Mouse (Mus musculus) limb, embryonic 13.5 days (tissue): ENCODE data around the gene Bag6. TPM values are rescaled to one million over a fixed set of nuclear protein-coding genes. Genes with fewer than 3 reads are reported as not detected.
A peak's percentile ranks its signal among the peaks of the same experiment; 100 is the strongest.

Experiments used
- ATAC-seq: fragments of 200-750 bp; cut with Nextera tagmentation; 2 replicates; pipeline ENCODE4 v1.8.0; 2017; ENCODE audit warnings: low read depth, moderate number of reproducible peaks, moderate TSS enrichment; ENCODE audit not compliant: low FRiP score
- H3K27ac ChIP-seq: fragments of 300-500 bp; sonication (generic); 2 replicates; pipeline ENCODE4 v1.5.1; 2015; ENCODE audit warnings: inconsistent platforms, mild to moderate bottlenecking, moderate library complexity
- H3K27me3 ChIP-seq: fragments of 300-500 bp; sonication (generic); 2 replicates; pipeline ENCODE4 v1.6.1; 2015; ENCODE audit warnings: mild to moderate bottlenecking, inconsistent platforms
- H3K36me3 ChIP-seq: fragments of 300-500 bp; sonication (generic); 2 replicates; pipeline ENCODE4 v1.6.1; 2015; ENCODE audit warnings: inconsistent platforms, mild to moderate bottlenecking, moderate library complexity
- H3K4me1 ChIP-seq: fragments of 300-500 bp; sonication (generic); 2 replicates; pipeline ENCODE4 v1.6.1; 2015; ENCODE audit warnings: inconsistent platforms
- H3K4me2 ChIP-seq: fragments of 300-500 bp; sonication (generic); replicated peaks from 2 replicates; pipeline ENCODE4 v1.6.1; 2015; ENCODE audit warnings: inconsistent platforms, mild to moderate bottlenecking, moderate library complexity
- H3K4me3 ChIP-seq: fragments of 300-500 bp; sonication (generic); 2 replicates; pipeline ENCODE4 v1.5.1; 2015; ENCODE audit warnings: moderate library complexity, mild to moderate bottlenecking, inconsistent platforms
- H3K9ac ChIP-seq: fragments of 300-500 bp; sonication (generic); 2 replicates; pipeline ENCODE4 v1.6.1; 2015; ENCODE audit warnings: mild to moderate bottlenecking, inconsistent platforms
- H3K9me3 ChIP-seq: fragments of 300-500 bp; sonication (generic); 2 replicates; pipeline ENCODE4 v1.6.1; 2016; ENCODE audit warnings: inconsistent platforms
- WGBS: fragments of 180-500 bp; shearing (Covaris S2); methylation state at CpG from one replicate; pipeline ENCODE4 v1.1.7; 2015; 5-methylcytosine and 5-hydroxymethylcytosine counted together
- polyA plus RNA-seq: library from polyadenylated mRNA; unstranded; fragments of >200 nt; fragmentation: Nextera tagmentation; extraction: Ambion mirVana; gene quantifications from 2 replicates; pipeline ENCODE4 v1.2.1, GENCODE M21; 2015

The Bag6 gene
- polyA plus RNA-seq, 1 experiment from 2014 or later = 66.7 TPM

DNA sequence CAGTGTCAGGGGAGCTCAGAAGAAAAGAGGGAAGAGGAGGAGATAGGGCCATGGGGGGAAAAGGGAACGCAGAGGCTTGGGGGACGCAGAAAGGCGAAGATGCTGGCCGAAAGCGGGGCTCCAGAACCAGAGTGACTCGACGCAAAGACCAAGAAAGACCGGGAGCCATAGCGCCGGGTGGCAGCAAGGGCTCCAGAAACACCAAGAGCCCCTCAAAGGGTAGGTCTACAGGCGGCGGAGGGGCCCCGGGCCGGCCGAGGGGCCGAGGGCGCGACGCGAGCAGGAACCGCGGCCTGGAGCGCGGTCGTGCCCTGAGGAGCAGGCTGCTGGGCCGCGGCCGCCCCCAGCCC is 29.2 kb downstream of the Bag6 start:
- peak overlapping the region; percentile 99 for H3K4me2 ChIP-seq
- H3K27me3 ChIP-seq = no peaks in the 10 kb centered on the region
- peak overlapping the region; percentile 95 for H3K27ac ChIP-seq
- H3K9me3 ChIP-seq = no peaks in the 10 kb centered on the region
- H3K4me1 ChIP-seq = peaks cover 33% of the 10 kb centered on the region
- H3K36me3 ChIP-seq = peaks cover 38% of the 10 kb centered on the region
- peak overlapping the region; percentile 100 for H3K9ac ChIP-seq
- H3K4me3 ChIP-seq = peak overlapping the region; percentile 100
- no peak for ATAC-seq
- under 1% methylated on average over 17 of the region's 28 CpGs for WGBS

DNA sequence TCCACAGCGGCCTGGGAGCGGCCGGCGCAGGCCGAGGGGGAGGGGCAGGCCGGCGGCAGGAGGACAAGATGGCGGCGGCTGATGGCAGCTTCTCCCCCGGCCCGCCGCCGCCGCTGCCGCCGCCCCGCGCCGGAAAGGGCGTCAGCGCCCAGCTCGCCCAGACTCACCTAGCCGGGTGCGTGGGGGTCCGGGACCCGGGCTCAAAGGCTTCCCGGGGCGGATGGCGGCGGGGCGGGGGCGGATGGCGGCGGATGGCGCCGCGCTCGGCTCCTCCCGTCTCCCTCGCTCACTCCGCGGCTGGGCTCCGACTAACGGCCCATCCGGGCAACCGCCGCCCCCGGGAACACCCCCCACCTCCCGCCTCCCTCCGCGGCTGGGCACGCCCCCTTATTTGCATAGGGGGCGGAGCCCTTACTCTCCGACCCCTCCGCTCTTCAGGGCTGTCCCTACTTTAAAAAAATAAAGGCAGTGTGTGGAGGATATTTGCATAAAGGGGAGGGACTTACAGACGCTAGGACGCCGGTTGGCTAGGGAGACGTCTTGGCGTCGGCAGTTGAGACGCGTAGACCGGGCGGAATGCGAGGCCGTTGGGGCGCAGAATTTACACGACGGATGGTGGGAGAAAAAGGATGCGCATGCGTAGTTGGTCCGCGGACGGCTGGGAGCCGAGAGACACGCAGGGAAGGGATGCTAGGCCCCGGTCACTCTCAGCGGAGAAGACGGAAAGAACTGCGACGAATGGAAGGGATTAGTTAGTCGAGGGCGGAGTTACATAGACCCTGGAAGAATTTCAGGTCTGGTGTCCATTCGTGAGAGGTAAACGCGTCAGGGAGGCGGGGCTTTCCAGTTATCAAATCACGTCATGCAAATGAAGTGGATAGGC is 29.8 kb downstream of the Bag6 start, which contains the start of gene Prrc2a:
Gene Prrc2a, minus strand, starts transcription at position 330 of the 883 bp plus-strand sequence.
- under 1% methylated on average over 72 of the region's 89 CpGs for WGBS
- peak within 1 kb of the TSS; percentile 100 for H3K4me3 ChIP-seq
- peak; percentile 98 for ATAC-seq
- peak within 1 kb of the TSS; percentile 99 for H3K4me2 ChIP-seq
- H3K27ac ChIP-seq = peak within 1 kb of the TSS; percentile 95
- H3K9me3 ChIP-seq = no peaks in the 10 kb centered on the region
- peaks cover 32% of the 10 kb centered on the region for H3K36me3 ChIP-seq
- H3K27me3 ChIP-seq = no peaks in the 10 kb centered on the region
- H3K4me1 ChIP-seq = peaks cover 33% of the 10 kb centered on the region
- peak within 1 kb of the TSS; percentile 100 for H3K9ac ChIP-seq

GRCm38 (mm10) chr17:35165451-35166155 is 30.6 kb downstream of the Bag6 start:
- peaks cover 33% of the 10 kb centered on the region for H3K4me1 ChIP-seq
- no peaks in the 10 kb centered on the region for H3K9me3 ChIP-seq
- H3K9ac ChIP-seq = peak overlapping the region; percentile 64
- H3K4me2 ChIP-seq = peak overlapping the region; percentile 65
- H3K27me3 ChIP-seq = no peaks in the 10 kb centered on the region
- 24% methylated on average over 12 of the region's 12 CpGs for WGBS
- ATAC-seq = no peak
- peak overlapping the region; percentile 100 for H3K4me3 ChIP-seq
- H3K36me3 ChIP-seq = peaks cover 24% of the 10 kb centered on the region
- peak overlapping the region; percentile 95 for H3K27ac ChIP-seq

GRCm38 (mm10) chr17:35166352-35167035 is 31.5 kb downstream of the Bag6 start:
- H3K4me2 ChIP-seq = peak overlapping the region; percentile 65
- 72% methylated on average over 8 of the region's 8 CpGs for WGBS
- no peaks in the 10 kb centered on the region for H3K9me3 ChIP-seq
- H3K9ac ChIP-seq = peak overlapping the region; percentile 64; the same call in 1 of the 2 replicates
- peak overlapping the region; percentile 95 for H3K27ac ChIP-seq
- no peak for ATAC-seq
- peaks cover 15% of the 10 kb centered on the region for H3K36me3 ChIP-seq
- no peaks in the 10 kb centered on the region for H3K27me3 ChIP-seq
- peak overlapping the region; percentile 100; the same call in 1 of the 2 replicates for H3K4me3 ChIP-seq
- peaks cover 28% of the 10 kb centered on the region for H3K4me1 ChIP-seq

- no peak overlapping the region for H3K4me3 ChIP-seq
- peaks cover 2% of the 10 kb centered on the region; the same call in 1 of the 2 replicates for H3K36me3 ChIP-seq
- H3K27ac ChIP-seq = no peak overlapping the region
- H3K9me3 ChIP-seq = no peaks in the 10 kb centered on the region
- no peak overlapping the region; the same call in 1 of the 2 replicates for H3K9ac ChIP-seq
- H3K4me2 ChIP-seq = no peak overlapping the region
- no peaks in the 10 kb centered on the region for H3K27me3 ChIP-seq
- peaks cover 15% of the 10 kb centered on the region for H3K4me1 ChIP-seq
- WGBS = 85% methylated on average over 7 of the region's 7 CpGs
- ATAC-seq = no peak
These were observed 32.8 kb downstream of the Bag6 start for GRCm38 (mm10) chr17:35167794-35168193.

- H3K4me3 ChIP-seq = no peak overlapping the region
- WGBS = 9% methylated on average over 4 of the region's 4 CpGs
- H3K4me2 ChIP-seq = no peak overlapping the region
- H3K9me3 ChIP-seq = no peaks in the 10 kb centered on the region
- H3K36me3 ChIP-seq = no peaks in the 10 kb centered on the region
- no peak overlapping the region for H3K27ac ChIP-seq
- no peak overlapping the region for H3K9ac ChIP-seq
- no peak for ATAC-seq
- no peaks in the 10 kb centered on the region for H3K27me3 ChIP-seq
- peaks cover 12% of the 10 kb centered on the region for H3K4me1 ChIP-seq
These were observed 33.7 kb downstream of the Bag6 start for GRCm38 (mm10) chr17:35168541-35169207.

GRCm38 (mm10) chr17:35172445-35173234 is 37.7 kb downstream of the Bag6 start:
- Histone ChIP-seq H3K9me3 (no peaks in the 10 kb centered on the region), H3K36me3 (no peaks in the 10 kb centered on the region)

GRCm38 (mm10) chr17:35173329-35173728 is 38.4 kb downstream of the Bag6 start:
- no peak overlapping the region for H3K27ac ChIP-seq
- no peaks in the 10 kb centered on the region for H3K36me3 ChIP-seq
- ATAC-seq = no peak
- no peaks in the 10 kb centered on the region for H3K27me3 ChIP-seq
- H3K4me3 ChIP-seq = no peak overlapping the region
- no peak overlapping the region for H3K9ac ChIP-seq
- H3K9me3 ChIP-seq = no peaks in the 10 kb centered on the region
- peaks cover 13% of the 10 kb centered on the region for H3K4me1 ChIP-seq
- WGBS = 82% methylated on average over 3 of the region's 3 CpGs
- no peak overlapping the region for H3K4me2 ChIP-seq

More at GRCm38 (mm10) chr17:35172445-35173234, 37.7 kb downstream of the Bag6 start:
- Histone ChIP-seq H3K4me2 (no peak overlapping the region), H3K27ac (no peak overlapping the region), H3K4me3 (no peak overlapping the region), H3K4me1 (peaks cover 13% of the 10 kb centered on the region), H3K9ac (no peak overlapping the region; the same call in 1 of the 2 replicates), H3K27me3 (no peaks in the 10 kb centered on the region)
- WGBS = 59% methylated on average over 11 of the region's 11 CpGs
- no peak for ATAC-seq

- 41% methylated on average over 8 of the region's 8 CpGs for WGBS
- no peak overlapping the region for H3K27ac ChIP-seq
These were observed 39.4 kb downstream of the Bag6 start for GRCm38 (mm10) chr17:35174201-35174977.

DNA sequence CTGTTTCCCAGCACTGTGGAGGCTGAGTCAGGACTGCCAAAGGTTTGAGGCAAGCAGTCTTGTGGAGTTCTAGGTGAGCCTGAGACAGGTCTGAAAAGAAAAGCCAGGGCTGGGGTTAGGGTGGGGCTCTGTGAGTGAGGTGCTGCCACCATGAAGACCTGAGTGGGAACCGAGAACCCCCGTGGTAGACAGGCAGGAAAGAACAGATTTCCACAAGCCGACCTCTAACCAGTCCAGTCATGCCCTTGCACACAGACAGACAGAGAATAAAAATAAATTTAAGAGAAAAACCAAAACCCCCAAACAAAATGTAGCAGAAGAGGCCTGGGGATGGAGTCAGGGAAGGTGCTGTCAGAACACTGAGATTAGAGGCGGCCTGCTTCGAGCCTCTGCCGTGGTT is 40.4 kb downstream of the Bag6 start:
- no peak overlapping the region for H3K27ac ChIP-seq
- no peaks in the 10 kb centered on the region for H3K27me3 ChIP-seq
- WGBS = 82% methylated on average over 6 of the region's 6 CpGs
- ATAC-seq = no peak
- no peak overlapping the region for H3K4me2 ChIP-seq
- no peaks in the 10 kb centered on the region for H3K9me3 ChIP-seq
- no peaks in the 10 kb centered on the region for H3K36me3 ChIP-seq
- no peak overlapping the region; the same call in 1 of the 2 replicates for H3K9ac ChIP-seq
- no peak overlapping the region for H3K4me3 ChIP-seq
- H3K4me1 ChIP-seq = peaks cover 13% of the 10 kb centered on the region

More at GRCm38 (mm10) chr17:35174201-35174977, 39.4 kb downstream of the Bag6 start:
- ATAC-seq = no peak
- peaks cover 13% of the 10 kb centered on the region for H3K4me1 ChIP-seq
- no peaks in the 10 kb centered on the region for H3K27me3 ChIP-seq
- peak overlapping the region; percentile 43; the same call in 1 of the 2 replicates for H3K9ac ChIP-seq
- H3K9me3 ChIP-seq = no peaks in the 10 kb centered on the region
- no peak overlapping the region for H3K4me2 ChIP-seq
- H3K36me3 ChIP-seq = no peaks in the 10 kb centered on the region
- no peak overlapping the region for H3K4me3 ChIP-seq
